ENCODE assay signal across 8 mouse cellular contexts in genomic region chrX:152368397-152369273, GRCm38 (mm10). TPM values are rescaled to one million over a fixed set of nuclear protein-coding genes. Genes with fewer than 3 reads are reported as not detected.
A peak's percentile ranks its signal among the peaks of the same experiment; 100 is the strongest.
DNase-seq lines count a peak whose midpoint lies in the region; ATAC-seq lines count a peak whose summit lies in the region.

Gpr173 (minus strand) TSS chrX:152368704.

- peak; percentile 52 for DNase-seq in R1 (ENCODE audit: low read depth, low spot score)
- peak; percentile 81 to 84 for DNase-seq in cerebellum, postnatal 25 days
- DNase-seq in frontal cortex, postnatal 36 days (ENCODE audit: low spot score in 2 of 2), result peak; percentile 50 to 59
- DNase-seq in hindbrain, embryonic 14.5 days (ENCODE audit: low spot score), result peak; percentile 60
- DNase-seq in left cerebral cortex, adult 18-20 months (ENCODE audit: low spot score in 2 of 2), result peak; percentile 25 to 58
- DNase-seq in lung, postnatal 14 days, result peak; percentile 31
- DNase-seq in right cerebral cortex, postnatal 14 days, result peak; percentile 53

- H3K27ac ChIP-seq in hindbrain, embryonic 14.5 days, result peak within 1 kb of the TSS; percentile 86

- ATAC-seq in hindbrain, embryonic 14.5 days (ENCODE audit: low FRiP score), result peak; percentile 95
- no peak for ATAC-seq in granulocyte monocyte progenitor cell, adult 5-6 weeks (replicated peaks; ENCODE audit: poor library complexity, severe bottlenecking)

- no peaks in the 10 kb centered on the region for H3K36me3 ChIP-seq in hindbrain, embryonic 14.5 days (replicated peaks; ENCODE audit: control insufficient read depth, insufficient read depth)

- peaks cover 70% of the 10 kb centered on the region for H3K27me3 ChIP-seq in hindbrain, embryonic 14.5 days (ENCODE audit: control insufficient read depth, insufficient read depth, low read length)

- peak within 1 kb of the TSS; percentile 69 for H3K9ac ChIP-seq in hindbrain, embryonic 14.5 days

- WGBS in hindbrain, embryonic 14.5 days, result 17% methylated on average over 21 of the region's 24 CpGs

- peaks cover 20% of the 10 kb centered on the region for H3K4me1 ChIP-seq in hindbrain, embryonic 14.5 days (replicated peaks; ENCODE audit: control insufficient read depth, insufficient read depth, low read length)

- peak within 1 kb of the TSS; percentile 50 for H3K4me3 ChIP-seq in hindbrain, embryonic 14.5 days (replicated peaks; ENCODE audit: low read length)

- H3K9me3 ChIP-seq in hindbrain, embryonic 14.5 days (ENCODE audit: control insufficient read depth, low read length), result no peaks in the 10 kb centered on the region

- peak within 1 kb of the TSS; percentile 69 for H3K4me2 ChIP-seq in hindbrain, embryonic 14.5 days (replicated peaks)

RNA-seq across cellular contexts. Expression of gene Gpr173, which starts in this region (rescaled TPM):
- 6.9 and 7.5 TPM in 2 replicates for polyA plus RNA-seq in hindbrain, embryonic 14.5 days (2014; fragmentation: Nextera tagmentation; extraction: Ambion mirVana)
- total RNA-seq in left cerebral cortex, adult 18-20 months (2021), result 10 to 100 TPM; 13.3 to 14.3 TPM
- not detected in 2 replicates for total RNA-seq in granulocyte monocyte progenitor cell, adult 5-6 weeks (2014; fragmentation: Nextera tagmentation)
- total RNA-seq in granulocyte monocyte progenitor cell, adult 5-6 weeks (2017), result not detected in 2 replicates

Comparison
In these comparisons a context has a peak if more than half of its experiments do, and no peak if none do; other contexts are left out.
1. RNA of gene Gpr173 (total RNA-seq): 13.3 to 14.3 TPM in left cerebral cortex, adult 18-20 months; not detected in granulocyte monocyte progenitor cell, adult 5-6 weeks; every median in the first group is over 10 times any median in the second.
2. DNase-seq: peak in every context shown above with its lines; median percentile 82 in cerebellum, postnatal 25 days; 60 in hindbrain, embryonic 14.5 days; 54 in frontal cortex, postnatal 36 days; 53 in right cerebral cortex, postnatal 14 days; 52 in R1; 42 in left cerebral cortex, adult 18-20 months; 31 in lung, postnatal 14 days.